Mouse (Mus musculus): ENCODE measurements at regions not wholly inside any gene's neighbourhood (a gene's known extent, or its start where the extent isn't known, plus 50 kb on each side); places are given as distances from the start of the nearest gene placed in this dataset. TPM values are rescaled to one million over a fixed set of nuclear protein-coding genes. Genes with fewer than 3 reads are reported as not detected.
A peak's percentile ranks its signal among the peaks of the same experiment; 100 is the strongest.

DNA sequence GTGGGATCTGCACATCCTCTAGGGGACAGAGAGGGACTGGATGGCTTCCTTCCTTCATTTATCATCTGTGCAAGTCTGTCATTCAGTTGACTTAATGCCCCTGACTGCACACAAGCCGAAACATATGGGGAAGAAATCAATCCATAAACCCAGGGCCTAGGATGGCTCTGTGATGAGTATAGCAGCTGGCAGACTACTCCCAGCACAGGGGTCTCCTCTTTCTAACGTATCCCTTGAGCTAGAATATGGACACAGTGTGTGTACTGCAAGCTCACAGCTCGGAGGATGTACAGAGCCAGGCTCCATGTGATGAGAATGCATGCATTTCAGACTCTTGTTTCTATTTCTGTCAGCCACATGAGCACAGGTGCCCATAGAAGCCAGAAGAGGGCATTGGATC lies 180.3 kb downstream of the Parn start:
- no peak overlapping the region for H3K4me2 ChIP-seq (ENCODE audit: low read length)
- no peak for DNase-seq (ENCODE audit: low spot score)
- no peak overlapping the region for H3K4me3 ChIP-seq (ENCODE audit: low read depth, low read length)
- H3K27ac ChIP-seq (ENCODE audit: low read depth), result no peak overlapping the region
- no peaks in the 10 kb centered on the region for H3K4me1 ChIP-seq (replicated peaks; ENCODE audit: control insufficient read depth, insufficient read depth, low read length)
- no peak for ATAC-seq (replicated peaks; ENCODE audit: low FRiP score, low TSS enrichment, low read depth)
- no peak overlapping the region for H3K9ac ChIP-seq (ENCODE audit: low read length)
- H3K9me3 ChIP-seq (ENCODE audit: control insufficient read depth, low read length), result no peaks in the 10 kb centered on the region
- H3K27me3 ChIP-seq (replicated peaks; ENCODE audit: control insufficient read depth, insufficient read depth, low read length), result no peaks in the 10 kb centered on the region
- WGBS, result 69% methylated on average over 3 of the region's 3 CpGs
- no peaks in the 10 kb centered on the region for H3K36me3 ChIP-seq (ENCODE audit: control insufficient read depth, insufficient read depth, low read length)

DNA sequence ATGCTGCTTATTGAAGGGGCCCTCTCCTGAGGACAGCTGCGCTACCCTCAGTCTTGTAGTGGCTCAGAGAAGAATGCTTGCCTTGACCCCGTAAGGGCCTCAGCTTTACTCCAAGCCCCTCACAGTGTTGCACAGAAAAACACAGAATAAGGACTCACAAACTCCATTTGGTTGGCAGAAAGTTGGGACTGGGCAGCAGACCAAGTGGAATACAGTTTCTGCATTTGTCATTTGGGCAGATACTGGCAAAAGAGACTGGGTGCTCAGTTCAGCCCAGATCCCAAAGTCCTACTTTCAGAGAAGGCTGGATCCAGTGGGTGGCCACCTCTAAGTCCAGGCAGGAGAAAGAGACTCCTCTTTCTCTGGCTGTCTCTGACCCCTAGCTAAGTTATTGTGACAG lies 181.4 kb downstream of the Parn start:
- no peak for ATAC-seq (replicated peaks; ENCODE audit: low FRiP score, low TSS enrichment, low read depth)
- DNase-seq (ENCODE audit: low spot score), result no peak
- Histone ChIP-seq H3K27me3 (replicated peaks; ENCODE audit: control insufficient read depth, insufficient read depth, low read length) (no peaks in the 10 kb centered on the region), H3K27ac (ENCODE audit: low read depth) (no peak overlapping the region), H3K9ac (ENCODE audit: low read length) (no peak overlapping the region), H3K9me3 (ENCODE audit: control insufficient read depth, low read length) (no peaks in the 10 kb centered on the region), H3K36me3 (ENCODE audit: control insufficient read depth, insufficient read depth, low read length) (no peaks in the 10 kb centered on the region), H3K4me3 (ENCODE audit: low read depth, low read length) (no peak overlapping the region), H3K4me2 (ENCODE audit: low read length) (no peak overlapping the region), H3K4me1 (replicated peaks; ENCODE audit: control insufficient read depth, insufficient read depth, low read length) (no peaks in the 10 kb centered on the region)
- 91% methylated on average over 2 of the region's 2 CpGs for WGBS

DNA sequence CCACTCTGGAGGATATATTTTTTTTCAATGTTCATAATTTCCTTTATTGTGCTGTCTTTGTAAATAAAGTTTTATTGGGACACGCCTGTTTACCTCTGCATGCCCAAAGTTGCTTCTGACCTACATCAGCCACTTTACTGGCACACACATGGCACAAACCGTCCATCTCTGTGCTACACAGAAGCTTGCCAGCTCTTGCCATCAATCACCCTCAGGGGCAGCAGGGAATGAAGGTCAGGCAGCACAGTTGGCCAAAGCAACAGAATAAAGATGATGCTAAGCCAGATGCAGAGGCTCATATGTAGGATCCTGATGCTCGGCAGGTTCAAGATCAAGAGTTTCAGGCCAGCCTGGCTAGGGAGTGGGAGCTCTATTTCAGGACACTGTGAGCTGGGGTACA lies 187.7 kb downstream of the Parn start:
- H3K27me3 ChIP-seq (replicated peaks; ENCODE audit: control insufficient read depth, insufficient read depth, low read length), result no peaks in the 10 kb centered on the region
- no peaks in the 10 kb centered on the region for H3K4me1 ChIP-seq (replicated peaks; ENCODE audit: control insufficient read depth, insufficient read depth, low read length)
- H3K36me3 ChIP-seq (ENCODE audit: control insufficient read depth, insufficient read depth, low read length), result no peaks in the 10 kb centered on the region
- no peak for ATAC-seq (replicated peaks; ENCODE audit: low FRiP score, low TSS enrichment, low read depth)
- WGBS, result 80% methylated on average over 3 of the region's 3 CpGs
- H3K4me2 ChIP-seq (ENCODE audit: low read length), result no peak overlapping the region
- no peak overlapping the region for H3K4me3 ChIP-seq (ENCODE audit: low read depth, low read length)
- H3K9ac ChIP-seq (ENCODE audit: low read length), result no peak overlapping the region
- H3K9me3 ChIP-seq (ENCODE audit: control insufficient read depth, low read length), result no peaks in the 10 kb centered on the region
- no peak overlapping the region for H3K27ac ChIP-seq (ENCODE audit: low read depth)
- no peak for DNase-seq (ENCODE audit: low spot score)

DNA sequence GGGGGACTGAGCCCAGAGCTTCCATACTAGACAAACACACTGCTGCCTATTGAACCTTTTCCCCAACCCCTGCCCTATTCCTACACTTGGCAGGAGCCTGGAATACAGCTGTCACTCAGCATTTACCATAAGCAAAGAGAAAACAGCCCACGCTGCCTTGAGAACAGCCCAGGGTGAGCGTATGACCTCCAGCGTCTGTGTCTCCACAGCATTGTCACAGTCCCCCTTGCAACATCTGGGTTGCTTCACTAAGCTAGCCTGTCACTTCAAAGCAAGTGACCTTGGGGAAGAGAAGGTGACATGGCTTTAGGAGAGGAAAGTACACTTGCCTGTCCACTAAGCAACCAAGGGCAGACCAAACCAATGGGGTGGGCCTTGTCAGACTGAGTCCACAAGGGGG lies 191.3 kb downstream of the Parn start:
- Histone ChIP-seq H3K4me1 (replicated peaks; ENCODE audit: control insufficient read depth, insufficient read depth, low read length) (no peaks in the 10 kb centered on the region), H3K9ac (ENCODE audit: low read length) (no peak overlapping the region), H3K4me3 (ENCODE audit: low read depth, low read length) (no peak overlapping the region), H3K36me3 (ENCODE audit: control insufficient read depth, insufficient read depth, low read length) (no peaks in the 10 kb centered on the region), H3K27me3 (replicated peaks; ENCODE audit: control insufficient read depth, insufficient read depth, low read length) (no peaks in the 10 kb centered on the region), H3K4me2 (ENCODE audit: low read length) (no peak overlapping the region), H3K9me3 (ENCODE audit: control insufficient read depth, low read length) (no peaks in the 10 kb centered on the region), H3K27ac (ENCODE audit: low read depth) (no peak overlapping the region)
- DNase-seq (ENCODE audit: low spot score) (no peak), ATAC-seq (replicated peaks; ENCODE audit: low FRiP score, low TSS enrichment, low read depth) (no peak)
- 89% methylated on average over 3 of the region's 3 CpGs for WGBS

DNA sequence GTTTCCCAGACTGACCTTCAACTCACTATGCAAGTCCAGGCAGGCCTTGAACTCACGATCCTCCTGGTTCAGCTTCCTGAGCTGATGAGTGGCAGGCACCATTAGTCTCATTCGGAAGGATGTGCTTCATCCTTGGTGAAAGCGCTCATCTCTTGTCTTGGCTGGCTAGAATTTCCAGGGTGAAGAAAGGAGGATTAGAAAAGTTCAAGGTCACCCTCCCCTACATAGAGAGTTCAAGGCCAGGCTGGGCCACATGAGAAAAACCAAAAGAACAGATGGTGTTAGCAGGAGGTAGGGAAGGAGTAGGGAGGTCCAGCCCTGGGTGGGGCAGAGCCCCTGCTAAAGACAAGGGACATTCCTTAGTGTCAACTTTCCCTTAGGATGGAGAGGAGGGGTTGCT lies 193.0 kb downstream of the Parn start:
- Histone ChIP-seq H3K4me1 (replicated peaks; ENCODE audit: control insufficient read depth, insufficient read depth, low read length) (no peaks in the 10 kb centered on the region), H3K4me2 (ENCODE audit: low read length) (no peak overlapping the region), H3K9me3 (ENCODE audit: control insufficient read depth, low read length) (no peaks in the 10 kb centered on the region), H3K9ac (ENCODE audit: low read length) (no peak overlapping the region), H3K36me3 (ENCODE audit: control insufficient read depth, insufficient read depth, low read length) (no peaks in the 10 kb centered on the region), H3K27me3 (replicated peaks; ENCODE audit: control insufficient read depth, insufficient read depth, low read length) (no peaks in the 10 kb centered on the region), H3K4me3 (ENCODE audit: low read depth, low read length) (no peak overlapping the region), H3K27ac (ENCODE audit: low read depth) (no peak overlapping the region)
- 90% methylated on average over 3 of the region's 3 CpGs for WGBS
- ATAC-seq (replicated peaks; ENCODE audit: low FRiP score, low TSS enrichment, low read depth), result no peak
- no peak for DNase-seq (ENCODE audit: low spot score)

DNA sequence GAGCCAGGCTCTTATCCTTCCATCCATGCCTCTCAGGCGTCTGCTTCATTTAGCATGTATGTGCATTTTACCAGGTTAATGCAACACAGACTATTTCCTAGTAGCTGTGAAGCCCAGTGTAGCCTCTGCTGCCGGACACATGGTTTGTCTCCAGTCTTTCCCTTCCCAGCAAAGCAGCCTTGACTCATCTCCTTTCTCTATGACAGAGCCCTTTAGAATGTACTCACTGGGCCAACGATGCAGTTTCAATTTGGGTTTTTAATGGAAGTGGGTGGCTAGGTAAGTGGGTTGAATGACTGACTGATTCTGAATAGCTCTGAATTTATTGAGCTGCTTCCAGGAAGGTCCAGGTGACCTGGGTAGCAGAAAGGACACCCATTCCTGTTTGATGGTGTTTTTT lies 193.7 kb downstream of the Parn start:
- no peaks in the 10 kb centered on the region for H3K27me3 ChIP-seq (replicated peaks; ENCODE audit: control insufficient read depth, insufficient read depth, low read length)

DNA sequence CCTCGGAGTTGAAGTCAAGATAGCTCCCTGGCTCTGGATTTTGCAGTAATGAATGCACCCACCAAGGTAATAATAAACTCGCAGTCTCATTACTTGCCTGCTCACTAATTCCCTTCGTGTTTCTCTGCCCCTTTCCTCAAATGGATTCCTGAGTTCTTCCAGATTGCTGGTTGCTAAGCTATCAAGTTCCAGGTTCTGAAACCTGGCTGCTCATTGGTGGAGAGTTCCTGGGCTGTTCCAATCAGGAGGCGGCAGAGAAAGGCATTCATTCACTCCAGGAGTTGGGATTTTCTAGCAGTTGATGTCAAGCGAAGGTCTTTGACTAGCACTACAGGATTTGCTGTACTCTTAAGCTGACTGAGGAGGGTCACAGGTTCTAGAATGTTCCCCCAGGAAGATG lies 200.8 kb downstream of the Parn start:
- Histone ChIP-seq H3K27ac (ENCODE audit: low read depth) (no peak overlapping the region), H3K4me3 (ENCODE audit: low read depth, low read length) (no peak overlapping the region), H3K4me2 (ENCODE audit: low read length) (no peak overlapping the region), H3K4me1 (replicated peaks; ENCODE audit: control insufficient read depth, insufficient read depth, low read length) (0 out of 2 replicates have a peak, but pooled peaks cover 3% of the 10 kb centered on the region), H3K36me3 (ENCODE audit: control insufficient read depth, insufficient read depth, low read length) (no peaks in the 10 kb centered on the region), H3K9ac (ENCODE audit: low read length) (no peak overlapping the region), H3K27me3 (replicated peaks; ENCODE audit: control insufficient read depth, insufficient read depth, low read length) (no peaks in the 10 kb centered on the region), H3K9me3 (ENCODE audit: control insufficient read depth, low read length) (no peaks in the 10 kb centered on the region)
- DNase-seq (ENCODE audit: low spot score), result peak; percentile 54
- ATAC-seq (replicated peaks; ENCODE audit: low FRiP score, low TSS enrichment, low read depth), result no peak
- 35% methylated on average over 5 of the region's 5 CpGs for WGBS

More for the DNA sequence above, 193.7 kb downstream of the Parn start:
- H3K9ac ChIP-seq (ENCODE audit: low read length), result no peak overlapping the region
- H3K4me1 ChIP-seq (replicated peaks; ENCODE audit: control insufficient read depth, insufficient read depth, low read length), result no peaks in the 10 kb centered on the region
- no peaks in the 10 kb centered on the region for H3K9me3 ChIP-seq (ENCODE audit: control insufficient read depth, low read length)
- no peak overlapping the region for H3K4me2 ChIP-seq (ENCODE audit: low read length)
- no peak for DNase-seq (ENCODE audit: low spot score)
- no peak overlapping the region for H3K27ac ChIP-seq (ENCODE audit: low read depth)
- H3K36me3 ChIP-seq (ENCODE audit: control insufficient read depth, insufficient read depth, low read length), result no peaks in the 10 kb centered on the region
- no peak overlapping the region for H3K4me3 ChIP-seq (ENCODE audit: low read depth, low read length)
- WGBS, result 76% methylated on average over 3 of the region's 3 CpGs
- no peak for ATAC-seq (replicated peaks; ENCODE audit: low FRiP score, low TSS enrichment, low read depth)

Small RNAs in the stretch of these regions (microRNA-seq; reads per million reads assigned to microRNA genes)
- not detected for gene Mir6365

Measured in intestine, embryonic 14.5 days (tissue).